In genomic region chr19:44475268-44475667, GRCm38 (mm10) we compare ENCODE assay signal across 15 mouse cellular contexts. TPM values are rescaled to one million over a fixed set of nuclear protein-coding genes. Genes with fewer than 3 reads are reported as not detected.
A peak's percentile ranks its signal among the peaks of the same experiment; 100 is the strongest.
DNase-seq lines count a peak whose midpoint lies in the region.
"Had no signal": no experiment of that assay in that cellular context is flagged by ENCODE, and none has a peak within 500 bp of the region (broad histone marks: within the 10 kb centered on the region; RNA-seq: fewer than 3 reads in every experiment).

No protein-coding gene starts in this region.

- peak; percentile 95 for DNase-seq in heart, adult 11 months
- DNase-seq in heart, postnatal 4 days = no peak
- DNase-seq in kidney, postnatal 14 days = peak; percentile 15
- no peak for DNase-seq in kidney, adult 18-20 months
- peak; percentile 93 for DNase-seq in adipocyte (ENCODE audit: low spot score)
- peak; percentile 30 for DNase-seq in skeletal muscle tissue, adult 2 months (ENCODE audit: low read depth, low spot score)
- DNase-seq: adrenal gland, adult 2 months; adrenal gland, postnatal 36 days; cerebellum, adult 11-12 months; cerebellum, adult 9-10 months; cerebellum, postnatal 25 days; gastrocnemius, postnatal 14 days had no signal

RNA-seq across cellular contexts. Expression of gene Wnt8b, which starts 18.0 kb away (rescaled TPM):
- total RNA-seq in heart, postnatal 4 days (2021) = not detected
- total RNA-seq: CH12.LX; gastrocnemius, postnatal 14 days; granulocyte monocyte progenitor cell, adult 5-6 weeks; heart, postnatal 36 days had no signal

Comparison
In these comparisons a context has a peak if more than half of its experiments do, and no peak if none do; other contexts are left out.
1. DNase-seq: peak in heart, adult 11 months (single experiment), kidney, postnatal 14 days (single experiment), adipocyte (single experiment) and skeletal muscle tissue, adult 2 months (single experiment); none in heart, postnatal 4 days (single experiment) and kidney, adult 18-20 months (single experiment).